Mouse (Mus musculus) intestine, embryonic 15.5 days (tissue): ENCODE measurements at regions not wholly inside any gene's neighbourhood (a gene's known extent, or its start where the extent isn't known, plus 50 kb on each side); places are given as distances from the start of the nearest gene placed in this dataset.

Experiments
- ATAC-seq: fragments of 200-750 bp; cut with Nextera tagmentation; 2 replicates; pipeline ENCODE4 v1.8.0; 2017; ENCODE audit warnings: moderate TSS enrichment, moderate library complexity
- H3K27ac ChIP-seq: fragments of 300-500 bp; sonication (generic); 2 replicates; pipeline ENCODE4 v1.5.1; 2015; ENCODE audit warnings: mild to moderate bottlenecking, inconsistent platforms
- H3K27me3 ChIP-seq: fragments of 300-500 bp; sonication (generic); replicated peaks from 2 replicates; pipeline ENCODE4 v1.6.1; 2015; ENCODE audit warnings: inconsistent platforms
- H3K36me3 ChIP-seq: fragments of 300-500 bp; sonication (generic); 2 replicates; pipeline ENCODE4 v1.6.1; 2015; ENCODE audit warnings: inconsistent platforms
- H3K4me1 ChIP-seq: fragments of 300-500 bp; sonication (generic); replicated peaks from 2 replicates; pipeline ENCODE4 v1.6.1; 2015; ENCODE audit warnings: inconsistent platforms
- H3K4me2 ChIP-seq: fragments of 300-500 bp; sonication (generic); replicated peaks from 2 replicates; pipeline ENCODE4 v1.6.1; 2015; ENCODE audit warnings: mild to moderate bottlenecking, inconsistent platforms
- H3K4me3 ChIP-seq: fragments of 300-500 bp; sonication (generic); replicated peaks from 2 replicates; pipeline ENCODE4 v1.5.1; 2015; ENCODE audit warnings: inconsistent platforms
- H3K9ac ChIP-seq: fragments of 300-500 bp; sonication (generic); 2 replicates; pipeline ENCODE4 v1.6.1; 2015; ENCODE audit warnings: inconsistent platforms
- H3K9me3 ChIP-seq: fragments of 300-500 bp; sonication (generic); 2 replicates; pipeline ENCODE4 v1.6.1; 2016; ENCODE audit warnings: inconsistent platforms
- WGBS: fragments of 180-500 bp; shearing (Covaris S2); methylation state at CpG from one replicate; pipeline ENCODE4 v1.1.7; 2015; 5-methylcytosine and 5-hydroxymethylcytosine counted together

- no peaks in the 10 kb centered on the region for H3K36me3 ChIP-seq
- no peak overlapping the region for H3K9ac ChIP-seq
- WGBS = 65% methylated on average over 8 of the region's 8 CpGs
- H3K4me1 ChIP-seq = no peaks in the 10 kb centered on the region
- no peak overlapping the region for H3K4me3 ChIP-seq
- no peaks in the 10 kb centered on the region for H3K9me3 ChIP-seq
- H3K27me3 ChIP-seq = no peaks in the 10 kb centered on the region
- no peak overlapping the region for H3K4me2 ChIP-seq
- no peak for ATAC-seq
- no peak overlapping the region for H3K27ac ChIP-seq
Measured at GRCm38 (mm10) chr4:100616161-100616915, 137.7 kb downstream of the Ube2u start.

- no peak for ATAC-seq
- 43% methylated on average over 11 of the region's 11 CpGs for WGBS
- no peak overlapping the region for H3K4me3 ChIP-seq
- H3K27ac ChIP-seq = no peak overlapping the region
- H3K4me2 ChIP-seq = no peak overlapping the region
- no peaks in the 10 kb centered on the region for H3K4me1 ChIP-seq
- no peak overlapping the region for H3K9ac ChIP-seq
- no peaks in the 10 kb centered on the region for H3K27me3 ChIP-seq
- no peaks in the 10 kb centered on the region for H3K36me3 ChIP-seq
- no peaks in the 10 kb centered on the region for H3K9me3 ChIP-seq
Measured at GRCm38 (mm10) chr4:100616916-100617488, 138.4 kb downstream of the Ube2u start.

- Histone ChIP-seq H3K4me3 (no peak overlapping the region), H3K27ac (no peak overlapping the region), H3K4me2 (no peak overlapping the region), H3K27me3 (no peaks in the 10 kb centered on the region), H3K4me1 (no peaks in the 10 kb centered on the region), H3K9ac (no peak overlapping the region), H3K9me3 (no peaks in the 10 kb centered on the region), H3K36me3 (no peaks in the 10 kb centered on the region)
- no peak for ATAC-seq
- WGBS = 90% methylated on average over 5 of the region's 5 CpGs
Measured at GRCm38 (mm10) chr4:100624656-100625055, 146.0 kb downstream of the Ube2u start.

- H3K27ac ChIP-seq = no peak overlapping the region
- no peaks in the 10 kb centered on the region for H3K9me3 ChIP-seq
- no peak for ATAC-seq
- 49% methylated on average over 4 of the region's 4 CpGs for WGBS
- no peak overlapping the region for H3K4me3 ChIP-seq
- no peaks in the 10 kb centered on the region for H3K36me3 ChIP-seq
- no peaks in the 10 kb centered on the region for H3K4me1 ChIP-seq
- no peaks in the 10 kb centered on the region for H3K27me3 ChIP-seq
- no peak overlapping the region for H3K9ac ChIP-seq
- H3K4me2 ChIP-seq = no peak overlapping the region
Measured at GRCm38 (mm10) chr4:100626551-100626950, 147.9 kb downstream of the Ube2u start.

GRCm38 (mm10) chr4:100634388-100634787 is 142.1 kb upstream of the Cachd1 start:
- ATAC-seq = no peak
- no peaks in the 10 kb centered on the region for H3K36me3 ChIP-seq
- H3K27me3 ChIP-seq = no peaks in the 10 kb centered on the region
- no peak overlapping the region for H3K9ac ChIP-seq
- no peak overlapping the region for H3K27ac ChIP-seq
- H3K4me3 ChIP-seq = no peak overlapping the region
- H3K4me2 ChIP-seq = no peak overlapping the region
- 41% methylated on average over 2 of the region's 2 CpGs for WGBS
- no peaks in the 10 kb centered on the region for H3K4me1 ChIP-seq
- H3K9me3 ChIP-seq = no peaks in the 10 kb centered on the region

- WGBS = 90% methylated on average over 2 of the region's 2 CpGs
- Histone ChIP-seq H3K4me2 (no peak overlapping the region), H3K9ac (no peak overlapping the region), H3K9me3 (no peaks in the 10 kb centered on the region), H3K4me1 (no peaks in the 10 kb centered on the region), H3K4me3 (no peak overlapping the region), H3K27ac (no peak overlapping the region), H3K27me3 (no peaks in the 10 kb centered on the region), H3K36me3 (no peaks in the 10 kb centered on the region)
- ATAC-seq = no peak
Measured at GRCm38 (mm10) chr4:100637597-100637996, 138.9 kb upstream of the Cachd1 start.

- Histone ChIP-seq H3K27me3 (no peaks in the 10 kb centered on the region), H3K9ac (no peak overlapping the region), H3K36me3 (no peaks in the 10 kb centered on the region), H3K4me3 (no peak overlapping the region), H3K9me3 (no peaks in the 10 kb centered on the region), H3K27ac (no peak overlapping the region), H3K4me1 (no peaks in the 10 kb centered on the region), H3K4me2 (no peak overlapping the region)
- ATAC-seq = no peak
- WGBS = 68% methylated on average over 1 of the region's 1 CpGs
Measured at GRCm38 (mm10) chr4:100661154-100661553, 115.3 kb upstream of the Cachd1 start.

- WGBS = 32% methylated on average over 5 of the region's 5 CpGs
- ATAC-seq = no peak
- no peaks in the 10 kb centered on the region for H3K36me3 ChIP-seq
- H3K9me3 ChIP-seq = no peaks in the 10 kb centered on the region
- H3K9ac ChIP-seq = no peak overlapping the region
- H3K4me2 ChIP-seq = no peak overlapping the region
- no peak overlapping the region for H3K4me3 ChIP-seq
- H3K27me3 ChIP-seq = no peaks in the 10 kb centered on the region
- no peaks in the 10 kb centered on the region for H3K4me1 ChIP-seq
- H3K27ac ChIP-seq = no peak overlapping the region
Measured at GRCm38 (mm10) chr4:100664619-100665264, 111.7 kb upstream of the Cachd1 start.

- no peaks in the 10 kb centered on the region for H3K9me3 ChIP-seq
- no peak overlapping the region for H3K27ac ChIP-seq
- no peaks in the 10 kb centered on the region for H3K4me1 ChIP-seq
- H3K9ac ChIP-seq = no peak overlapping the region
- H3K4me3 ChIP-seq = no peak overlapping the region
- no peaks in the 10 kb centered on the region for H3K27me3 ChIP-seq
- H3K4me2 ChIP-seq = no peak overlapping the region
- no peak for ATAC-seq
- no peaks in the 10 kb centered on the region for H3K36me3 ChIP-seq
- WGBS = 70% methylated on average over 5 of the region's 5 CpGs
Measured at GRCm38 (mm10) chr4:100670553-100670952, 105.9 kb upstream of the Cachd1 start.

- WGBS = 70% methylated on average over 4 of the region's 4 CpGs
- no peak overlapping the region for H3K4me3 ChIP-seq
- H3K36me3 ChIP-seq = no peaks in the 10 kb centered on the region
- no peaks in the 10 kb centered on the region for H3K4me1 ChIP-seq
- no peaks in the 10 kb centered on the region for H3K9me3 ChIP-seq
- ATAC-seq = no peak
- H3K27ac ChIP-seq = no peak overlapping the region
- no peak overlapping the region for H3K9ac ChIP-seq
- H3K4me2 ChIP-seq = no peak overlapping the region
- H3K27me3 ChIP-seq = no peaks in the 10 kb centered on the region
Measured at GRCm38 (mm10) chr4:100674916-100675315, 101.6 kb upstream of the Cachd1 start.

- H3K27me3 ChIP-seq = no peaks in the 10 kb centered on the region
- no peak overlapping the region for H3K4me2 ChIP-seq
- no peaks in the 10 kb centered on the region for H3K36me3 ChIP-seq
- no peak overlapping the region for H3K4me3 ChIP-seq
- ATAC-seq = no peak
- H3K4me1 ChIP-seq = no peaks in the 10 kb centered on the region
- H3K27ac ChIP-seq = no peak overlapping the region
- no peak overlapping the region for H3K9ac ChIP-seq
- H3K9me3 ChIP-seq = no peaks in the 10 kb centered on the region
- 80% methylated on average over 7 of the region's 7 CpGs for WGBS
Measured at GRCm38 (mm10) chr4:100683757-100684156, 92.7 kb upstream of the Cachd1 start.

- Histone ChIP-seq H3K4me2 (no peak overlapping the region), H3K9me3 (no peaks in the 10 kb centered on the region), H3K9ac (no peak overlapping the region), H3K36me3 (no peaks in the 10 kb centered on the region), H3K27me3 (no peaks in the 10 kb centered on the region), H3K4me1 (no peaks in the 10 kb centered on the region), H3K27ac (no peak overlapping the region), H3K4me3 (no peak overlapping the region)
- WGBS = 79% methylated on average over 5 of the region's 5 CpGs
- ATAC-seq = no peak
Measured at GRCm38 (mm10) chr4:100700002-100700401, 76.5 kb upstream of the Cachd1 start.

- H3K36me3 ChIP-seq = no peaks in the 10 kb centered on the region
Measured at GRCm38 (mm10) chr4:100700418-100700817, 76.1 kb upstream of the Cachd1 start.

More at GRCm38 (mm10) chr4:100700418-100700817, 76.1 kb upstream of the Cachd1 start:
- Histone ChIP-seq H3K4me3 (no peak overlapping the region), H3K4me1 (no peaks in the 10 kb centered on the region), H3K4me2 (no peak overlapping the region), H3K9me3 (no peaks in the 10 kb centered on the region), H3K27me3 (no peaks in the 10 kb centered on the region), H3K9ac (no peak overlapping the region), H3K27ac (no peak overlapping the region)
- 73% methylated on average over 5 of the region's 5 CpGs for whole genome bisulfite sequencing
- ATAC-seq = no peak
